Mouse (Mus musculus): Measurements from ENCODE around the gene Arpc2. TPM values are rescaled to one million over a fixed set of nuclear protein-coding genes. Genes with fewer than 3 reads are reported as not detected.
A peak's percentile ranks its signal among the peaks of the same experiment; 100 is the strongest.

The Arpc2 gene
- polyA plus RNA-seq, 1 experiment from 2014 or later: 368 TPM

GRCm38 (mm10) chr1:74206642-74207041 lies 29.2 kb upstream of the Arpc2 start:
- Histone ChIP-seq H3K36me3 (no peaks in the 10 kb centered on the region), H3K9me3 (replicated peaks) (no peaks in the 10 kb centered on the region), H3K4me3 (no peak overlapping the region), H3K27ac (replicated peaks) (no peak overlapping the region), H3K27me3 (ENCODE audit: low read depth, poor library complexity, severe bottlenecking) (peaks cover 47% of the 10 kb centered on the region; the same call in 1 of the 2 replicates), H3K4me1 (peaks cover 4% of the 10 kb centered on the region; the same call in 1 of the 2 replicates)
- 75% methylated on average over 8 of the region's 8 CpGs for WGBS
- DNase-seq (ENCODE audit: low spot score): no peak

GRCm38 (mm10) chr1:74207906-74208305 lies 28.0 kb upstream of the Arpc2 start:
- H3K27me3 ChIP-seq (ENCODE audit: low read depth, poor library complexity, severe bottlenecking): peaks cover 36% of the 10 kb centered on the region; the same call in 1 of the 2 replicates
- H3K9me3 ChIP-seq (replicated peaks): no peaks in the 10 kb centered on the region
- WGBS: 82% methylated on average over 9 of the region's 9 CpGs
- no peak for DNase-seq (ENCODE audit: low spot score)
- H3K36me3 ChIP-seq: no peaks in the 10 kb centered on the region
- no peak overlapping the region for H3K27ac ChIP-seq (replicated peaks)
- H3K4me3 ChIP-seq: no peak overlapping the region
- H3K4me1 ChIP-seq: peaks cover 4% of the 10 kb centered on the region; the same call in 1 of the 2 replicates

- Histone ChIP-seq H3K27me3 (ENCODE audit: low read depth, poor library complexity, severe bottlenecking) (peaks cover 26% of the 10 kb centered on the region; the same call in 1 of the 2 replicates), H3K9me3 (replicated peaks) (no peaks in the 10 kb centered on the region), H3K4me3 (no peak overlapping the region), H3K4me1 (peaks cover 4% of the 10 kb centered on the region; the same call in 1 of the 2 replicates), H3K27ac (replicated peaks) (no peak overlapping the region), H3K36me3 (no peaks in the 10 kb centered on the region)
- 91% methylated on average over 8 of the region's 8 CpGs for WGBS
- no peak for DNase-seq (ENCODE audit: low spot score)
These were observed 26.9 kb upstream of the Arpc2 start for GRCm38 (mm10) chr1:74208941-74209340.

- Histone ChIP-seq H3K9me3 (replicated peaks) (no peaks in the 10 kb centered on the region), H3K27ac (replicated peaks) (no peak overlapping the region), H3K27me3 (ENCODE audit: low read depth, poor library complexity, severe bottlenecking) (no peaks in the 10 kb centered on the region), H3K4me3 (no peak overlapping the region), H3K4me1 (no peaks in the 10 kb centered on the region), H3K36me3 (no peaks in the 10 kb centered on the region)
- 92% methylated on average over 7 of the region's 7 CpGs for WGBS
- no peak for DNase-seq (ENCODE audit: low spot score)
These were observed 16.0 kb upstream of the Arpc2 start for GRCm38 (mm10) chr1:74219922-74220321.

GRCm38 (mm10) chr1:74227317-74227716 lies 8.6 kb upstream of the Arpc2 start:
- H3K9me3 ChIP-seq (replicated peaks): no peaks in the 10 kb centered on the region
- no peak overlapping the region for H3K27ac ChIP-seq (replicated peaks)
- H3K4me3 ChIP-seq: no peak overlapping the region
- DNase-seq (ENCODE audit: low spot score): no peak
- no peaks in the 10 kb centered on the region for H3K4me1 ChIP-seq
- H3K27me3 ChIP-seq (ENCODE audit: low read depth, poor library complexity, severe bottlenecking): no peaks in the 10 kb centered on the region
- 86% methylated on average over 7 of the region's 7 CpGs for WGBS
- no peaks in the 10 kb centered on the region for H3K36me3 ChIP-seq

GRCm38 (mm10) chr1:74229942-74230341 lies 5.9 kb upstream of the Arpc2 start:
- Histone ChIP-seq H3K36me3 (no peaks in the 10 kb centered on the region), H3K27me3 (ENCODE audit: low read depth, poor library complexity, severe bottlenecking) (no peaks in the 10 kb centered on the region), H3K9me3 (replicated peaks) (no peaks in the 10 kb centered on the region), H3K27ac (replicated peaks) (no peak overlapping the region), H3K4me1 (no peaks in the 10 kb centered on the region), H3K4me3 (no peak overlapping the region)
- WGBS: 80% methylated on average over 2 of the region's 2 CpGs
- DNase-seq (ENCODE audit: low spot score): no peak

GRCm38 (mm10) chr1:74230992-74231391 lies 4.9 kb upstream of the Arpc2 start:
- H3K27ac ChIP-seq (replicated peaks): no peak overlapping the region
- H3K36me3 ChIP-seq: no peaks in the 10 kb centered on the region
- no peak overlapping the region for H3K4me3 ChIP-seq
- no peaks in the 10 kb centered on the region for H3K27me3 ChIP-seq (ENCODE audit: low read depth, poor library complexity, severe bottlenecking)
- no peaks in the 10 kb centered on the region for H3K4me1 ChIP-seq
- WGBS: no CpG with 5 or more reads among the region's 1 CpGs
- no peak for DNase-seq (ENCODE audit: low spot score)
- H3K9me3 ChIP-seq (replicated peaks): no peaks in the 10 kb centered on the region

- Histone ChIP-seq H3K4me1 (peaks cover 29% of the 10 kb centered on the region), H3K4me3 (peak overlapping the region; percentile 99), H3K27ac (replicated peaks) (peak overlapping the region; percentile 95), H3K9me3 (replicated peaks) (no peaks in the 10 kb centered on the region), H3K27me3 (ENCODE audit: low read depth, poor library complexity, severe bottlenecking) (no peaks in the 10 kb centered on the region), H3K36me3 (peaks cover 5% of the 10 kb centered on the region; the same call in 1 of the 2 replicates)
- DNase-seq (ENCODE audit: low spot score): no peak
- under 1% methylated on average over 56 of the region's 57 CpGs for WGBS
These were observed 870 bp downstream of the Arpc2 start for GRCm38 (mm10) chr1:74236590-74237317.

- peaks cover 10% of the 10 kb centered on the region; the same call in 1 of the 2 replicates for H3K36me3 ChIP-seq
- peaks cover 29% of the 10 kb centered on the region for H3K4me1 ChIP-seq
- no peak for DNase-seq (ENCODE audit: low spot score)
- H3K27ac ChIP-seq (replicated peaks): no peak overlapping the region
- 56% methylated on average over 5 of the region's 5 CpGs for WGBS
- H3K27me3 ChIP-seq (ENCODE audit: low read depth, poor library complexity, severe bottlenecking): no peaks in the 10 kb centered on the region
- peak overlapping the region; percentile 99 for H3K4me3 ChIP-seq
- H3K9me3 ChIP-seq (replicated peaks): no peaks in the 10 kb centered on the region
These were observed 1.8 kb downstream of the Arpc2 start for GRCm38 (mm10) chr1:74237671-74238070.

GRCm38 (mm10) chr1:74238136-74238535 lies 2.3 kb downstream of the Arpc2 start:
- WGBS: 86% methylated on average over 1 of the region's 1 CpGs
- H3K9me3 ChIP-seq (replicated peaks): no peaks in the 10 kb centered on the region
- H3K4me1 ChIP-seq: peaks cover 29% of the 10 kb centered on the region
- H3K27ac ChIP-seq (replicated peaks): no peak overlapping the region
- peaks cover 14% of the 10 kb centered on the region; the same call in 1 of the 2 replicates for H3K36me3 ChIP-seq
- H3K27me3 ChIP-seq (ENCODE audit: low read depth, poor library complexity, severe bottlenecking): no peaks in the 10 kb centered on the region
- DNase-seq (ENCODE audit: low spot score): no peak
- H3K4me3 ChIP-seq: peak overlapping the region; percentile 99

- DNase-seq (ENCODE audit: low spot score): no peak
- peaks cover 15% of the 10 kb centered on the region; the same call in 1 of the 2 replicates for H3K36me3 ChIP-seq
- 79% methylated on average over 7 of the region's 7 CpGs for WGBS
- H3K4me1 ChIP-seq: peaks cover 29% of the 10 kb centered on the region
- H3K4me3 ChIP-seq: peak overlapping the region; percentile 14; the same call in 1 of the 2 replicates
- H3K9me3 ChIP-seq (replicated peaks): no peaks in the 10 kb centered on the region
- H3K27ac ChIP-seq (replicated peaks): no peak overlapping the region
- no peaks in the 10 kb centered on the region for H3K27me3 ChIP-seq (ENCODE audit: low read depth, poor library complexity, severe bottlenecking)
These were observed 3.3 kb downstream of the Arpc2 start for GRCm38 (mm10) chr1:74239162-74239561.

GRCm38 (mm10) chr1:74239618-74240017 lies 3.7 kb downstream of the Arpc2 start:
- no peaks in the 10 kb centered on the region for H3K9me3 ChIP-seq (replicated peaks)
- H3K36me3 ChIP-seq: peaks cover 15% of the 10 kb centered on the region; the same call in 1 of the 2 replicates
- peak overlapping the region; percentile 14; the same call in 1 of the 2 replicates for H3K4me3 ChIP-seq
- no peaks in the 10 kb centered on the region for H3K27me3 ChIP-seq (ENCODE audit: low read depth, poor library complexity, severe bottlenecking)
- WGBS: 75% methylated on average over 11 of the region's 11 CpGs
- DNase-seq (ENCODE audit: low spot score): no peak
- no peak overlapping the region for H3K27ac ChIP-seq (replicated peaks)
- peaks cover 29% of the 10 kb centered on the region for H3K4me1 ChIP-seq

- 89% methylated on average over 6 of the region's 6 CpGs for WGBS
- H3K27ac ChIP-seq (replicated peaks): no peak overlapping the region
- H3K36me3 ChIP-seq: peaks cover 15% of the 10 kb centered on the region; the same call in 1 of the 2 replicates
- H3K4me3 ChIP-seq: no peak overlapping the region
- no peak for DNase-seq (ENCODE audit: low spot score)
- no peaks in the 10 kb centered on the region for H3K9me3 ChIP-seq (replicated peaks)
- H3K27me3 ChIP-seq (ENCODE audit: low read depth, poor library complexity, severe bottlenecking): no peaks in the 10 kb centered on the region
- peaks cover 29% of the 10 kb centered on the region for H3K4me1 ChIP-seq
These were observed 4.4 kb downstream of the Arpc2 start for GRCm38 (mm10) chr1:74240311-74240710.
